Mouse (Mus musculus) ES-Bruce4 (cell line): Measurements from ENCODE around the gene Baz2a. TPM values are rescaled to one million over a fixed set of nuclear protein-coding genes. Genes with fewer than 3 reads are reported as not detected.

Source experiments
- H3K27ac ChIP-seq: 2 replicates; pipeline ENCODE4 v1.5.1; 2012; ENCODE audit warnings: low read length, inconsistent platforms; ENCODE audit not compliant: insufficient read depth
- H3K27me3 ChIP-seq: 2 replicates; pipeline ENCODE4 v1.6.1; 2012; ENCODE audit warnings: mild to moderate bottlenecking, low read length, inconsistent platforms; ENCODE audit not compliant: control insufficient read depth, poor library complexity, insufficient read depth, severe bottlenecking
- H3K36me3 ChIP-seq: 2 replicates; pipeline ENCODE4 v1.6.1; 2012; ENCODE audit warnings: inconsistent platforms, mild to moderate bottlenecking, low read length, moderate library complexity; ENCODE audit not compliant: control insufficient read depth, poor library complexity, insufficient read depth, severe bottlenecking
- H3K4me1 ChIP-seq: one replicate; pipeline ENCODE4 v1.8.1; 2011; ENCODE audit warnings: low read length; ENCODE audit not compliant: control insufficient read depth, insufficient read depth
- H3K4me3 ChIP-seq: 2 replicates; pipeline ENCODE4 v1.5.1; 2011; ENCODE audit warnings: low read depth, mild to moderate bottlenecking, low read length
- H3K9ac ChIP-seq: 2 replicates; pipeline ENCODE4 v1.6.1; 2012; ENCODE audit warnings: low read depth, mild to moderate bottlenecking, inconsistent platforms; ENCODE audit not compliant: poor library complexity, severe bottlenecking
- H3K9me3 ChIP-seq: replicated peaks from 2 replicates; pipeline ENCODE4 v1.6.1; 2012; ENCODE audit warnings: mild to moderate bottlenecking, low read length, inconsistent platforms; ENCODE audit not compliant: control insufficient read depth, poor library complexity, insufficient read depth, severe bottlenecking
- CTCF ChIP-seq: IDR thresholded peaks from one replicate; pipeline ENCODE4 v1.8.1; 2011; ENCODE audit warnings: low read depth, low read length
- EP300 ChIP-seq: IDR thresholded peaks from 2 replicates; pipeline ENCODE4 v1.6.1; 2011; ENCODE audit warnings: low read depth, low read length; ENCODE audit not compliant: insufficient read depth
- POLR2A ChIP-seq: IDR thresholded peaks from one replicate; pipeline ENCODE4 v1.8.1; 2011; ENCODE audit warnings: low read length; ENCODE audit not compliant: insufficient read depth
- polyA plus RNA-seq: library from polyadenylated mRNA; stranded (reverse); fragments of >200 nt; gene quantifications from 2 replicates; pipeline ENCODE4 v1.2.4, GENCODE M21; 2011; ENCODE audit warnings: low read depth; ENCODE audit not compliant: missing spikeins, insufficient read depth, insufficient read length

The Baz2a gene
- polyA plus RNA-seq, result 166 and 170 TPM in 2 replicates

GRCm38 (mm10) chr10:128091564-128092505, at the start of gene Baz2a:
Gene Baz2a (plus strand): TSS chr10:128091577.
- Histone ChIP-seq H3K9ac (peak within 1 kb of the TSS; percentile 99), H3K4me3 (peak within 1 kb of the TSS; percentile 77), H3K36me3 (peaks cover 36% of the 10 kb centered on the region), H3K27ac (peak within 1 kb of the TSS; percentile 59), H3K9me3 (no peaks in the 10 kb centered on the region), H3K4me1 (no peaks in the 10 kb centered on the region), H3K27me3 (no peaks in the 10 kb centered on the region)
- TF ChIP-seq POLR2A, result no peak
- TF ChIP-seq EP300, result no peak
- TF ChIP-seq CTCF, result no peak

- Histone ChIP-seq H3K9me3 (no peaks in the 10 kb centered on the region), H3K27ac (no peak overlapping the region), H3K27me3 (no peaks in the 10 kb centered on the region), H3K36me3 (peaks cover 93% of the 10 kb centered on the region), H3K4me1 (peaks cover 10% of the 10 kb centered on the region), H3K4me3 (no peak overlapping the region), H3K9ac (no peak overlapping the region)
- TF ChIP-seq EP300 (no peak), CTCF (no peak), POLR2A (no peak)
Observed at GRCm38 (mm10) chr10:128041636-128042035, 49.7 kb upstream of the Baz2a start.

GRCm38 (mm10) chr10:128042466-128042865, 48.9 kb upstream of the Baz2a start:
- Histone ChIP-seq H3K27ac (no peak overlapping the region), H3K9me3 (no peaks in the 10 kb centered on the region), H3K4me1 (peaks cover 10% of the 10 kb centered on the region), H3K27me3 (no peaks in the 10 kb centered on the region), H3K9ac (peak overlapping the region; percentile 26; the same call in 1 of the 2 replicates), H3K36me3 (peaks cover 96% of the 10 kb centered on the region), H3K4me3 (no peak overlapping the region)
- TF ChIP-seq POLR2A (no peak), EP300 (no peak), CTCF (no peak)

- Histone ChIP-seq H3K4me1 (peaks cover 8% of the 10 kb centered on the region), H3K27ac (no peak overlapping the region), H3K27me3 (no peaks in the 10 kb centered on the region), H3K36me3 (peaks cover 98% of the 10 kb centered on the region), H3K4me3 (no peak overlapping the region), H3K9me3 (no peaks in the 10 kb centered on the region), H3K9ac (peak overlapping the region; percentile 26; the same call in 1 of the 2 replicates)
- TF ChIP-seq POLR2A, result no peak
- no peak for TF ChIP-seq CTCF
- no peak for TF ChIP-seq EP300
Observed at GRCm38 (mm10) chr10:128043041-128043835, 48.1 kb upstream of the Baz2a start.

- Histone ChIP-seq H3K27me3 (no peaks in the 10 kb centered on the region), H3K27ac (no peak overlapping the region), H3K4me1 (no peaks in the 10 kb centered on the region), H3K36me3 (peaks cover 68% of the 10 kb centered on the region), H3K9me3 (no peaks in the 10 kb centered on the region), H3K4me3 (no peak overlapping the region), H3K9ac (no peak overlapping the region)
- TF ChIP-seq POLR2A (no peak), CTCF (no peak), EP300 (no peak)
Observed at GRCm38 (mm10) chr10:128048157-128048556, 43.2 kb upstream of the Baz2a start.
